Mouse (Mus musculus) cerebellum, postnatal 25 days (tissue): Measurements from ENCODE around the gene Gpld1.
"Not testable (repeated sequence)": the region's sequence is repeated elsewhere in the genome, so short reads cannot be mapped to it uniquely, and the experiment has no call there.

ENCODE experiments used
- DNase-seq, 2 experiments: peaks; one replicate each; pipeline ENCODE4 v3.0.0; 2021; ENCODE audit warnings: mixed read lengths in 2 of 2

Gene Gpld1

DNA sequence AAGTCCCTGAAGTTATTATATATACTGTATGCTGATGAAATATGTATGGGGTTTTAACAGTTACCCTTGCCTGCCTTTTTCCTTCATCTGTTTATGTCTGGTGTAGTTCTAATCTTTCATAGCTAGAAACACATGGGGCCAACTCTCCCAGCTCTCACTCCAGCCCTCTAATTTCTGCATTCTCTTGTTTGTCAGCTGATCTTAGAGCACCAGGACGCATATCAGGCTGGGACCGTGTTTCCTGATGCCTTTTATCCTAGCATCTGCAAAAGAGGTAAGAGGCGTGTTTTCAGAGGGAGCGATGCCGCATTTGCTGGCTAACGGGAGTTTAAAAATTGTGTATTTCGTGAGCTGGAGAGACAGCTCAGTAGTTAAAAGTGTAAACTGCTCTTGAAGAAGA, 9.7 kb downstream of the Gpld1 start:
- no peak for DNase-seq

GRCm38 (mm10) chr13:24955091-24955490, 12.1 kb downstream of the Gpld1 start:
- DNase-seq: peak in 1 of 2 experiments; percentile 25

DNA sequence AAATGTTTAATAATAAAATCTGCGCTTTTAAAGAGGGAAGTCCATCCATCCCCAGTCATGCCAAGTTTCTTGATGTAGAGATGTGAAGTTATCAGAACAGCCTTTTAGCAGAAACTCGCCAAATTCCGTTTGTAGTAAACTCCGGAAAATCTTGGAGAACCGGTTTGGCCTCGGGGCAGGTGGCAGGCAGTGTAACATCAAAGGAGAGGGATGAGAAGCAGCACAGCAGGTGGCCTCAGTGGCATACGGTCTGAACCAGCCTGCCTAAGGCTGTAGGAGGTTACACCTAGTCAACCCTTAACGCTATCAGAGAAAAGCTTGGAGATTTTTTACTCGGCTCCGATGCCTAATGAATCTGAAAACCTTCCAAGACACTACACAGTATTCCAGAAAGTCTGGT, 12.5 kb downstream of the Gpld1 start:
- DNase-seq: peak in 1 of 2 experiments; percentile 60

GRCm38 (mm10) chr13:24958671-24959070, 15.7 kb downstream of the Gpld1 start:
- DNase-seq: no peak

- DNase-seq: no peak
Measured at GRCm38 (mm10) chr13:24960084-24960483, 17.1 kb downstream of the Gpld1 start.

- DNase-seq: no peak
Measured at GRCm38 (mm10) chr13:24962119-24962518, 19.2 kb downstream of the Gpld1 start.

DNA sequence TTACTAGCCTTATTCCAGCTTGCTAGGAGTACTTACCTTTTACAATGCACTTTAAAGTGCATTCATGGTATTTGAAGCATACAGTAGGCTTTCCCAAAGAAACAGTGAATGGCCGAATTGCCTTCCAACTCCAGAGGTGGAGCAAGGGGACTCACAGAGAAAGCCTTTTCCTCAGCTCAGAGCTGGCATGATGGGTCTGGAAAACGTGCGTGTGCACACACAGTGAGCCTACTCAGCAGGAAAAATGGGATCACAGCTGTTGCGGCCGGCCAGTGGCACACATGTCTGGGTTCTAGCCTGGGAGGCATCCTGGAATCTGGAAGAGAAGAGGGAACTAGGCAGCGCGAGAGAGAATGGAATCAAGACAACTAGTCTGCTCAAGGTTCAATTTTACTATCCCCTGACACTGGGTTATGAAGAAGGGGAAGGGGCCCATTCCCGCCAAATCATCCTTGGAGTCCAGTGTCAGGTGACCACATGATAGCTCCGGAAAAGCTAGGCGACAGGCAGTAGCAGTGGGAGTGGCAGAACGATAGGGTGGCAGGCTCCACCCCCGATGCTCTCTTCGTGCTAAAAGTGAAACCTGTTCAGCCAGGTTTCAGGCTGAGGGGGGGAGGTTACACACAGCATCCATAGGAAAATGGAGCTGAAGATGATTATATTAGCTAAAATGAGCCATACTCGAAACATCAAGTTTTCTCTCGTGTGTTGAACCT, 22.3 kb downstream of the Gpld1 start:
- DNase-seq: peak in 1 of 2 experiments; percentile 31

DNA sequence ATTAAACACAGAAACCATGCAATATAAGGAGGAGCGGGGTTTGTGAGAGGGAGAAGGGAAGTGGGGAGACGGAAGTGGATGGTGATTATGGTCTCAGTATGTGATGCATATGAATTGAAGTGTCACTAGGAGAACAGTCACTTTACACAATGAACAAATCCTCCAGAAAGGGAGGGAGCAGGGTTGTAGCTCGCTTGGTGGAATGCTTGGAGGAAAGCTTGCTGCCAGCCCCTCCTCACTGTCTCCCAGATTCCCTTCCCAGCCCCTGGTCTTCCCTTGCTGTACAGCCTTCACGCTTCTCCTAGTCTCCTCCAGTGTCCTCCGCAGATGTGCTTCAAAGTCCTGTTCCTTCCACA, 22.9 kb downstream of the Gpld1 start:
- no peak for DNase-seq

DNA sequence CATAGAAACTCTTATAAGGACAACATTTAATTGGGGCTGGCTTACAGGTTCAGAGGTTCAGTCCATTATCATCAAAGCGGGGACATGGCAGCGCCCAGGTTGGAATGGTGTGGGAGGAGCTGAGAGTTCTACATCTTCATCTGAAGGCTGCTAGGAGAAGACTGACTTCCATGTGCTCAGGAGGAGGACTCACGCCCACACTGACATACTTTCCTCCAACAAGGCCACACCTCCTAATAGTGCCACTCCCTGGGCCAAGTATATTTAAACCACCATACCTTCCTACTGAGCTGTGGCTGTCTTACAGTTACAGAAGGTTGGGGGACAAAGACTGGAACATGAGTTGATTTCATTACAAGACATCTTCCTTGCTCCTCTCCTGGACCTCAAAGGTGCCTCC, 28.8 kb downstream of the Gpld1 start:
- not testable (repeated sequence) for DNase-seq

DNA sequence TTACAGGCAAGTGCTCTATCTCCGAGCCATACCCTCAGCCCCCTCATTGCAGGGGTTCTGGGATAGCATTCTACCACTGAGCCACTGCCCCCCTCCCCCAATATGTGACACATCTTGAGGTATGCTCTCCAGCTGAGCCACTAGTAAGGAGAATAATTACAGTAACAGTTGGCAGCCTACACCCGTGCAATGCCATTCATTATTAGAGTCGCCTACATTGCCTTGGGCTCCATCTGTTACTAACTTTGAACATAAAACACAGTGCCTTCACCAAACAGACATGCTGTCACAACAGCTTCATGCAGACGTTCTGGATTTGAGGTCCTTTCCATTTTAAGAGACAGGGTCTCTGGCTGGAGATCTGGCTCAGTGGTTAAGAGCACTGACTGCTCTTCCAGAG, 33.4 kb downstream of the Gpld1 start:
- DNase-seq: no peak

GRCm38 (mm10) chr13:24977820-24978342, 34.9 kb downstream of the Gpld1 start:
- DNase-seq: no peak

DNA sequence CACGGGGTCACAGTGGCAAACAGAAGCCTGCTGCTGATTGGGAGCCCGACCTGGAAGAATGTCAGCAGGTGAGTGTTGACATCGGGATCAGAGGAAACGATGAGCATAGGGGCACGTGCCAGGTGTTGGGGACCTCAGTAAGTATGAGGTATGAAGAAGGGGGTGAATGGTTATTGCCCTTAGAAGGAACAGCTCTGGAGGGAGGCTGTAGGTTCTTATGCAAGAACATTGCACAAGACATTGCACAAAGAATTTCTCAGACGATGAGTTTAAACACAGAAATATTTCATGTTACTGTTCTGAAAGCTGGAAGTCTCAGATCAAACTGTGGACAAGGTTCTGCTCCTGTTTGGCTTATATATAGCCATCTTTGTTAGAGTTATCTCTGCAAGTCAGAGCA, 38.1 kb downstream of the Gpld1 start:
- DNase-seq: no peak

DNA sequence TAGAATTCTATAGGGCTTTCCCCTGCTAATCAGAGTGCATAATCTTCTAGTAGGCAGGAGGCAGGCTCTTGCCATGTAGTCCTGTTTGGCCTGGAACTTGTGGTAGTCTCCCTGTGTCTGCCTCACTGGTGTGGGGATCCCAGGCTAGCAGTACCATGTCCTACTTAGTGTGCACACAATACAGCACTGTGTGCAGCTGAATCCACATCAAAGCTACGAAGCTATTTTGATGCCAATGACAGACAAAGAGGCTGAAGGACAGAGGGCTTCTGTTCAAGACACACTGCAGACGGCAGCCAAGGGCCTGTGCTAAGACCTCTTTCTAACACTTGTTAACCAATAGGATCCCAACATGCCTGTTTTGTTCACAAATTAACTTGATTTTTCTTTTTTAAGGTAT, 42.5 kb downstream of the Gpld1 start:
- DNase-seq: no peak

- peak; percentile 67 to 79 for DNase-seq
Measured at GRCm38 (mm10) chr13:24988391-24988790, 45.4 kb downstream of the Gpld1 start.

DNA sequence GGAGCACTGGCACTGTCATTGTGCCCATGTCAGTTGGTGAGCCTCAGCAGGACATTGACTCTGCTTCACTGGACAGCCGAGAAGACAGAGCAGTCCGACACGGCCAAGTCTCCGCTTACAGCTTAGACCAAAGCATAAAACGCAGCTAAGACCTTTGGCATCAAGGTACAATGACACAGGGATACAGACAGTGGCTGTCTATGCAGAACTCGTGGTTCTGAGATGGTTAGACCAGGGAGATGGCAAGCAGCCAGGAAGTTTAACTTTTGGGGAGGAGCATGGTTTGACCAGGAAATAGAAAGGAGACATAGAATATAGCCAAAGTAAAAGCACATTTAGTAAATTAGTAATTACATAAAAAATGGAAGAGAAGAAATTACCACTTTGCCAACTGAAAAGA, 46.1 kb downstream of the Gpld1 start:
- no peak for DNase-seq

DNA sequence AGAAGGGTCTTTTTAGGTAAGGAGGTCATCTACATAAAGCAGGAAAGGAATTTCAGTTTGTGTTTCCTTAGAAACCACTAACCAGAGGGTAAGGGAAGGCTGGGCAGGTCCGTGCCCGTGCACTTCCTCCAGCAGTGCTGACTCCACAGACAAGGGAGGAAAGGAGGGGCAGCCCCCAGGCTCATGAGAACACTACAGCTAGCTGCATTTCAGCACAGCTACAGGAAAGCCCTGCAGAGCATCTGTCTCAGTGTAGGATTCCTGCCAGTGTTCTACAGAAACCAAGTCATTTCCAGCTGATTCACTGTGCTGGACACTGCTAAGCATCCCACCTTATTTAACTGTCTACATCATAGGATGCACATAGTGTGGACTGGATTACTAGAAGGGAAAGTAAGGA, 50.2 kb downstream of the Gpld1 start:
- no peak for DNase-seq

GRCm38 (mm10) chr13:24999538-24999937, 56.6 kb downstream of the Gpld1 start:
- no peak for DNase-seq

- DNase-seq: no peak
Measured at GRCm38 (mm10) chr13:25002965-25003364, 60.0 kb downstream of the Gpld1 start.

DNA sequence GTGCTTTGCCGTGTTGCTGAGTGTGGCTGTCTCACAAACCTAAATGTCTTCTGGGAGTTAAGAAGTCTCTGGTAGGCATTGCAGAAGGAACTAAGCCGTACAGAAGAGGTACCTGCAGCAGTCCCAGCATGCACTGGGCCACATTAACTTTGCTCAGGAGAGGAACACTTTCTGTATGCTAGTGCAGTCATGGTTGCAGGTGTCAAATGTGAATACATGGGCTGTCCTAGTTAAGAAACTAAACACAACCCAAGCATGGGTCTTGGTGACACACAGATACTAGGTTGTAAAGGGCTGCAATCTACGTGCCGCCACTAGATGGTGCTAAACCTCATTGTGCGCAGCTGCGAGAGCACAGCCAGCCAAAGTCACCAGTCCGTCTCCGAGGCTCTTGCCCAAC, 64.2 kb downstream of the Gpld1 start:
- DNase-seq: peak; percentile 56 to 75

DNA sequence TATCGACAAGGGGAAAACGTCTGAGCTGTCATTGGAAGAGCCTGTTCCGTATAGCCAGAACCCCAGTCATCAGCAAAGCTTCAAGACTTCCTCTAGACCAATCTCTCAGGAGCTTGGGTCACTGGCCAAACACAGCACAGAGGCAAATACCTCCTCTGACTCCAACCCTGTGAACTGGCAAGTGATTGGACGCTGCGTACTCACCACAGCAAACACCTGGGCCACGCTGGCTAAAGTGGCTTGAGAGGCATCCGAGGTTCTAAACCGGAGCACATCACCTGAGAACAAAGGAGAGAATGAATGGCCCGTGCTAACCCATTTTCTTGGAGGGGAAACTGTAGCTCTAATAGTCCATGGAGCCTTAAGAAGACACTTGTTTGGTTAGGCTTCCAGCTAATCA, 75.4 kb downstream of the Gpld1 start:
- no peak for DNase-seq

- DNase-seq: peak; percentile 93 to 95
Measured at GRCm38 (mm10) chr13:25019793-25020539, 77.0 kb downstream of the Gpld1 start, which contains the start of gene Mrs2. TSS of gene Mrs2 (minus strand) at chr13:25020379.

DNA sequence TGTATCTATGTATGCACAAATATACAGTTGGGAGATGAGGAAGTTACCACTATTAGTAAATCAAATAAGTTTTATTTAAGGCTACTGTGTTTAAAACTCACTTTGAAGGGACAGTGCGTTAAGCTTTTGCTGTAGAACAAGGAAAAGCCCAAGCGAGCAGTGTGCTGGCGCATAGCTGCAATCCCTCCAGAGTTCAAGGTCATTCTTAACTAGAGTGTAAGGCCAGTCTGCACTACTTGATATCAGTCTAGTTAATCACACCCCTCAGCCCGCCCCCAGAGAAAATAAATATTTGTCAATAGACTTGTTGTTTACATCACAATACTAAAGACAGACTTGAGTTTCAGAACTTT, 77.6 kb downstream of the Gpld1 start:
- DNase-seq: no peak

DNA sequence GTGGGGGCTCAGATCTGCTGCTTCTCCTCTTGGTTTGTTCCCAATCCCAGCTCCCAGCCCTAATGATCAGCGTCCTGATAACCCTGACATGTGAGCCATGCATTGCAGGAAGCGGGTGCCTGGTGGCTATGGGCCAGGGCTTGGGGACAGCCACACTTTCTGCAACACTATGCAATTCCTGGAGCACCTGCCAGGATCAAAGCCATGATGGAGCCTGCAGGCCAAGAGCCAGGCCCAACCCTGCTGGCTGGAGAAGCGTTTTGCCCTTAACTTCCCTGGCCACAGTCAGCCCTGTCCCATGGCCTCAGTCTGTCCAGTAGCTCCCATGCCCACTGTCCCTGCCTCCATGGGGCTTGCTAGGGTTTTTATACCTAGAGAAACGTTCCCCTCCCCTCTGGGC, 79.4 kb downstream of the Gpld1 start:
- no peak for DNase-seq

GRCm38 (mm10) chr13:25023129-25023528, 80.2 kb downstream of the Gpld1 start:
- DNase-seq: no peak
